Mouse (Mus musculus) embryonic facial prominence, embryonic 11.5 days (tissue): ENCODE measurements at regions not wholly inside any gene's neighbourhood (a gene's known extent, or its start where the extent isn't known, plus 50 kb on each side); places are given as distances from the start of the nearest gene placed in this dataset.

ENCODE experiments used
- ATAC-seq: fragments of 200-750 bp; cut with Nextera tagmentation; replicated peaks from 2 replicates; pipeline ENCODE4 v1.8.0; 2017; ENCODE audit warnings: low read depth; ENCODE audit not compliant: insufficient number of reproducible peaks, low FRiP score, low TSS enrichment
- DNase-seq: peaks from one replicate; pipeline ENCODE4 v3.0.0-alpha.2; 2015; ENCODE audit warnings: low spot score
- H3K27ac ChIP-seq: fragments of 300-500 bp; sonication (generic); replicated peaks from 2 replicates; pipeline ENCODE4 v1.5.1; 2014; ENCODE audit warnings: mild to moderate bottlenecking, low read depth, low read length, control low read depth
- H3K27me3 ChIP-seq: fragments of 300-500 bp; sonication (generic); 2 replicates; pipeline ENCODE4 v1.6.1; 2014; ENCODE audit warnings: mild to moderate bottlenecking, low read length, moderate library complexity, mixed read lengths; ENCODE audit not compliant: control insufficient read depth, insufficient read depth
- H3K36me3 ChIP-seq: fragments of 300-500 bp; sonication (generic); replicated peaks from 2 replicates; pipeline ENCODE4 v1.6.1; 2014; ENCODE audit warnings: low read depth, mild to moderate bottlenecking, low read length, moderate library complexity, mixed read lengths; ENCODE audit not compliant: control insufficient read depth, insufficient read depth
- H3K4me1 ChIP-seq: fragments of 300-500 bp; sonication (generic); 2 replicates; pipeline ENCODE4 v1.6.1; 2014; ENCODE audit warnings: low read length, mixed read lengths; ENCODE audit not compliant: control insufficient read depth, insufficient read depth
- H3K4me2 ChIP-seq: fragments of 300-500 bp; sonication (generic); 2 replicates; pipeline ENCODE4 v1.6.1; 2014; ENCODE audit warnings: low read depth, mild to moderate bottlenecking, control low read depth, low read length, moderate library complexity
- H3K4me3 ChIP-seq: fragments of 300-500 bp; sonication (generic); 2 replicates; pipeline ENCODE4 v1.5.1; 2014; ENCODE audit warnings: low read depth, low read length, control low read depth
- H3K9ac ChIP-seq: fragments of 300-500 bp; sonication (generic); replicated peaks from 2 replicates; pipeline ENCODE4 v1.6.1; 2014; ENCODE audit warnings: mild to moderate bottlenecking, control low read depth, low read length
- H3K9me3 ChIP-seq: fragments of 300-500 bp; sonication (generic); replicated peaks from 2 replicates; pipeline ENCODE4 v1.6.1; 2016; ENCODE audit warnings: mild to moderate bottlenecking, low read length, inconsistent platforms, mixed read lengths; ENCODE audit not compliant: control insufficient read depth
- WGBS: fragments of 180-500 bp; shearing (Covaris S2); extraction: QIAGEN DNeasy Blood & Tissue Kit; methylation state at CpG from one replicate; pipeline ENCODE4 v1.1.7; 2014; 5-methylcytosine and 5-hydroxymethylcytosine counted together

DNA sequence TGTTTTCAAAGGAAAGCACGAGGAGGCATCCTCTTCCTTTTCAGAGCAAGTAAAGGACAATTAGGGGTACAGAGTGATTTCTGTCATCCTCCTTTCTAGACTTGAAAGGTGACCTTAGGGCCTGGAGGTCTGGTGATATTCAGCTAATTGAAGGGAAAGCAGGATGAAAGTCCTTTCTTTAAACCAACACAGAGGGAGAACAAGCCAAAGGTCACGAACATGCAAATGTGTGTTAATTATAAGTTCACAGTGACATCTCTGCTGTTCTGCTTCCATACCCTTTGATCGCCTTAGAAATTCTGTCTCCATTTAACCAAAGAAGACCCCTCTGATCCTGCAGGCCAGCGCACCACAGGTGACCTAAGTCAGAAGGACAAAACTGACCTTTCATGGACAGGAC lies 2126.3 kb upstream of the Lrrc6 start:
- Histone ChIP-seq H3K27ac (no peak overlapping the region), H3K9ac (no peak overlapping the region), H3K4me1 (no peaks in the 10 kb centered on the region), H3K36me3 (no peaks in the 10 kb centered on the region), H3K4me3 (no peak overlapping the region), H3K4me2 (no peak overlapping the region), H3K9me3 (no peaks in the 10 kb centered on the region), H3K27me3 (no peaks in the 10 kb centered on the region)
- ATAC-seq (no peak), DNase-seq (no peak)
- 55% methylated on average over 4 of the region's 4 CpGs for WGBS

- Histone ChIP-seq H3K27me3 (no peaks in the 10 kb centered on the region), H3K9me3 (no peaks in the 10 kb centered on the region), H3K27ac (no peak overlapping the region), H3K9ac (no peak overlapping the region), H3K4me2 (no peak overlapping the region), H3K4me1 (no peaks in the 10 kb centered on the region), H3K36me3 (no peaks in the 10 kb centered on the region), H3K4me3 (no peak overlapping the region)
- ATAC-seq (no peak), DNase-seq (no peak)
- 57% methylated on average over 3 of the region's 3 CpGs for WGBS
Measured at GRCm38 (mm10) chr15:68624831-68625230, 2124.1 kb upstream of the Lrrc6 start.

- Histone ChIP-seq H3K4me1 (no peaks in the 10 kb centered on the region), H3K9ac (no peak overlapping the region), H3K4me2 (no peak overlapping the region), H3K4me3 (no peak overlapping the region), H3K36me3 (no peaks in the 10 kb centered on the region), H3K27me3 (no peaks in the 10 kb centered on the region), H3K27ac (no peak overlapping the region), H3K9me3 (no peaks in the 10 kb centered on the region)
- ATAC-seq, result no peak
- DNase-seq, result no peak
- 73% methylated on average over 6 of the region's 6 CpGs for WGBS
Measured at GRCm38 (mm10) chr15:68620417-68621214, 2119.9 kb upstream of the Lrrc6 start.

- no peaks in the 10 kb centered on the region for H3K4me1 ChIP-seq
- H3K4me2 ChIP-seq, result no peak overlapping the region
- H3K36me3 ChIP-seq, result no peaks in the 10 kb centered on the region
- H3K9me3 ChIP-seq, result no peaks in the 10 kb centered on the region
- H3K4me3 ChIP-seq, result no peak overlapping the region
- WGBS, result 52% methylated on average over 8 of the region's 8 CpGs
- no peak overlapping the region for H3K27ac ChIP-seq
- no peak overlapping the region for H3K9ac ChIP-seq
- DNase-seq (no peak), ATAC-seq (no peak)
- H3K27me3 ChIP-seq, result no peaks in the 10 kb centered on the region
Measured at GRCm38 (mm10) chr15:68606110-68606791, 2105.5 kb upstream of the Lrrc6 start.

DNA sequence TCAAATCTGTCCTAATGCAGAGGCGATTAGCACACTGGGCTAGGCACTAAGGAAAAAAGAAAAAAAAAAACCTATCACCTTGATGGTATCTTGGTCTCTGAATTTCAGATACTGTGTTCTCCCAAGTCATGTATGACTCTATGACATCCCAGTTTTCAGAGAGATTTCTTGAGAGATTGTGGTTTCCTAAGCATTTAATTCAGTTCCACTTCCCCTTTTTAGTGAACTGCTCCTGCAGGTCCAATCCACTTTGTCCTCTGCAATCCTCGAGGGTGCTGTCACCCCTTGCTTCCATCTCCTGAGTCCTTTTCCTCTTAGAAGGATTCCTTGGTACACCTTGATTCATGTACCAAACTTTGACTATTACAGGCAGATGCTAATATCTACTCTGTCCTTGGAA lies 2104.8 kb upstream of the Lrrc6 start:
- H3K4me1 ChIP-seq, result no peaks in the 10 kb centered on the region
- ATAC-seq, result no peak
- H3K27me3 ChIP-seq, result no peaks in the 10 kb centered on the region
- H3K9ac ChIP-seq, result no peak overlapping the region
- H3K36me3 ChIP-seq, result no peaks in the 10 kb centered on the region
- no peak overlapping the region for H3K4me3 ChIP-seq
- 84% methylated on average over 2 of the region's 2 CpGs for WGBS
- DNase-seq, result no peak
- no peak overlapping the region for H3K4me2 ChIP-seq
- no peak overlapping the region for H3K27ac ChIP-seq
- no peaks in the 10 kb centered on the region for H3K9me3 ChIP-seq

DNA sequence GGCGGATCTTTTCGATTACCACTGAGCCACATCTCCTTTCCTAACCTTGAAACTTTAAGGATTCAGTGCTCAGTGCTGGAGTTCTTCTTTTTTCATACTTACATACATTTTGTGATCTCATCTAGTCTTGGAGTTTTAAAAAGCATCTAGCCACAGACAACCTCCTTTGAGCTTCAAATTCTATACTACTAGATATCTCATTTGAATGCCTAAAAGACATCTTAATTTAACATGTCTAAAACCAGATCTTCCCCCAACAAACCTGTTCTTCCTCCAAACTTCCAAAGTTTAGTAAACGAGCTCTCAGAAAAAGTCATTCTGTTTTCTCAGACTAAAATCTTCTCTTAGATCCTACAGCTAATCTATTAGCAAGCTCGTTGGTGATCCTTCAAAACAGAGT lies 2081.5 kb upstream of the Lrrc6 start:
- no peak overlapping the region for H3K9ac ChIP-seq
- H3K27me3 ChIP-seq, result no peaks in the 10 kb centered on the region
- no peak overlapping the region for H3K27ac ChIP-seq
- DNase-seq (no peak), ATAC-seq (no peak)
- H3K9me3 ChIP-seq, result no peaks in the 10 kb centered on the region
- no peak overlapping the region for H3K4me2 ChIP-seq
- H3K4me3 ChIP-seq, result no peak overlapping the region
- H3K4me1 ChIP-seq, result no peaks in the 10 kb centered on the region
- no peaks in the 10 kb centered on the region for H3K36me3 ChIP-seq
- WGBS, result 82% methylated on average over 4 of the region's 4 CpGs

GRCm38 (mm10) chr15:68579486-68579885 lies 2078.8 kb upstream of the Lrrc6 start:
- Histone ChIP-seq H3K4me1 (no peaks in the 10 kb centered on the region), H3K27me3 (no peaks in the 10 kb centered on the region), H3K4me2 (no peak overlapping the region), H3K27ac (no peak overlapping the region), H3K9me3 (no peaks in the 10 kb centered on the region), H3K9ac (no peak overlapping the region), H3K36me3 (no peaks in the 10 kb centered on the region), H3K4me3 (no peak overlapping the region)
- DNase-seq (no peak), ATAC-seq (no peak)
- 94% methylated on average over 2 of the region's 2 CpGs for WGBS

- no peak overlapping the region for H3K4me2 ChIP-seq
- no peaks in the 10 kb centered on the region for H3K9me3 ChIP-seq
- no peak for DNase-seq
- no peaks in the 10 kb centered on the region for H3K4me1 ChIP-seq
- H3K36me3 ChIP-seq, result no peaks in the 10 kb centered on the region
- H3K27ac ChIP-seq, result no peak overlapping the region
- no peaks in the 10 kb centered on the region for H3K27me3 ChIP-seq
- no peak overlapping the region for H3K9ac ChIP-seq
- 87% methylated on average over 3 of the region's 3 CpGs for WGBS
- no peak for ATAC-seq
- H3K4me3 ChIP-seq, result no peak overlapping the region
Measured at GRCm38 (mm10) chr15:68560654-68561053, 2059.9 kb upstream of the Lrrc6 start.
